Mouse (Mus musculus) heart, embryonic 15.5 days (tissue): ENCODE results near the gene Unc80. TPM values are rescaled to one million over a fixed set of nuclear protein-coding genes. Genes with fewer than 3 reads are reported as not detected.

Experiments
- ATAC-seq: fragments of 200-750 bp; cut with Nextera tagmentation; replicated peaks from 2 replicates; pipeline ENCODE4 v1.8.0; 2017; ENCODE audit warnings: low read depth, moderate TSS enrichment; ENCODE audit not compliant: insufficient number of reproducible peaks, insufficient read depth, low FRiP score
- H3K27ac ChIP-seq: fragments of 300-500 bp; sonication (generic); 2 replicates; pipeline ENCODE4 v1.5.1; 2015; ENCODE audit warnings: mild to moderate bottlenecking, inconsistent platforms
- H3K27me3 ChIP-seq: fragments of 300-500 bp; sonication (generic); 2 replicates; pipeline ENCODE4 v1.6.1; 2015; ENCODE audit warnings: inconsistent platforms
- H3K36me3 ChIP-seq: fragments of 300-500 bp; sonication (generic); 2 replicates; pipeline ENCODE4 v1.6.1; 2015; ENCODE audit warnings: mild to moderate bottlenecking, inconsistent platforms
- H3K4me1 ChIP-seq: fragments of 300-500 bp; sonication (generic); replicated peaks from 2 replicates; pipeline ENCODE4 v1.6.1; 2015; ENCODE audit warnings: inconsistent platforms
- H3K4me2 ChIP-seq: fragments of 300-500 bp; sonication (generic); 2 replicates; pipeline ENCODE4 v1.6.1; 2015; ENCODE audit warnings: inconsistent platforms, mild to moderate bottlenecking, moderate library complexity
- H3K4me3 ChIP-seq: fragments of 300-500 bp; sonication (generic); 2 replicates; pipeline ENCODE4 v1.5.1; 2015; ENCODE audit warnings: mild to moderate bottlenecking, inconsistent platforms
- H3K9ac ChIP-seq: fragments of 300-500 bp; sonication (generic); 2 replicates; pipeline ENCODE4 v1.6.1; 2015; ENCODE audit warnings: mild to moderate bottlenecking, inconsistent platforms
- H3K9me3 ChIP-seq: fragments of 300-500 bp; sonication (generic); replicated peaks from 2 replicates; pipeline ENCODE4 v1.6.1; 2016; ENCODE audit warnings: inconsistent platforms
- WGBS: fragments of 180-500 bp; shearing (Covaris S2); methylation state at CpG from one replicate; pipeline ENCODE4 v1.1.7; 2015; ENCODE audit warnings: mixed read lengths; 5-methylcytosine and 5-hydroxymethylcytosine counted together
- polyA plus RNA-seq: library from polyadenylated mRNA; unstranded; fragments of >200 nt; fragmentation: Nextera tagmentation; extraction: Ambion mirVana; gene quantifications from 2 replicates; pipeline ENCODE4 v1.2.1, GENCODE M21; 2015

Gene Unc80
- polyA plus RNA-seq, 1 experiment from 2014 or later = 0.19 TPM

GRCm38 (mm10) chr1:66638177-66638576 is 170.0 kb downstream of the Unc80 start:
- Histone ChIP-seq H3K27ac (no peak overlapping the region), H3K27me3 (no peaks in the 10 kb centered on the region), H3K4me3 (no peak overlapping the region), H3K4me2 (no peak overlapping the region), H3K4me1 (no peaks in the 10 kb centered on the region), H3K9ac (no peak overlapping the region), H3K9me3 (no peaks in the 10 kb centered on the region), H3K36me3 (no peaks in the 10 kb centered on the region)
- WGBS = 55% methylated on average over 2 of the region's 2 CpGs
- ATAC-seq = no peak

GRCm38 (mm10) chr1:66646894-66647293 is 178.7 kb downstream of the Unc80 start:
- H3K36me3 ChIP-seq = no peaks in the 10 kb centered on the region
- H3K27me3 ChIP-seq = no peaks in the 10 kb centered on the region
- no peak overlapping the region for H3K9ac ChIP-seq
- H3K4me3 ChIP-seq = no peak overlapping the region
- H3K27ac ChIP-seq = no peak overlapping the region
- H3K9me3 ChIP-seq = no peaks in the 10 kb centered on the region
- ATAC-seq = no peak
- no peak overlapping the region for H3K4me2 ChIP-seq
- H3K4me1 ChIP-seq = no peaks in the 10 kb centered on the region

- Histone ChIP-seq H3K4me2 (no peak overlapping the region), H3K9ac (no peak overlapping the region), H3K36me3 (no peaks in the 10 kb centered on the region), H3K9me3 (no peaks in the 10 kb centered on the region), H3K4me3 (no peak overlapping the region), H3K27ac (no peak overlapping the region), H3K4me1 (no peaks in the 10 kb centered on the region), H3K27me3 (no peaks in the 10 kb centered on the region)
- ATAC-seq = no peak
- WGBS = 79% methylated on average over 6 of the region's 6 CpGs
These were observed 181.4 kb downstream of the Unc80 start for GRCm38 (mm10) chr1:66649568-66649967.

GRCm38 (mm10) chr1:66650006-66650405 is 181.8 kb downstream of the Unc80 start:
- Histone ChIP-seq H3K9ac (no peak overlapping the region), H3K4me2 (no peak overlapping the region), H3K4me3 (no peak overlapping the region), H3K4me1 (no peaks in the 10 kb centered on the region), H3K27ac (no peak overlapping the region), H3K27me3 (no peaks in the 10 kb centered on the region), H3K36me3 (no peaks in the 10 kb centered on the region), H3K9me3 (no peaks in the 10 kb centered on the region)
- ATAC-seq = no peak
- WGBS = 52% methylated on average over 1 of the region's 1 CpGs

- Histone ChIP-seq H3K4me3 (no peak overlapping the region), H3K27ac (no peak overlapping the region), H3K27me3 (no peaks in the 10 kb centered on the region), H3K4me2 (no peak overlapping the region), H3K36me3 (no peaks in the 10 kb centered on the region), H3K9me3 (no peaks in the 10 kb centered on the region), H3K9ac (no peak overlapping the region), H3K4me1 (no peaks in the 10 kb centered on the region)
- ATAC-seq = no peak
- WGBS = 66% methylated on average over 4 of the region's 4 CpGs
These were observed 187.1 kb downstream of the Unc80 start for GRCm38 (mm10) chr1:66655119-66655746.

GRCm38 (mm10) chr1:66655747-66656119 is 187.6 kb downstream of the Unc80 start:
- no peaks in the 10 kb centered on the region for H3K4me1 ChIP-seq
- H3K9ac ChIP-seq = no peak overlapping the region
- no peaks in the 10 kb centered on the region for H3K27me3 ChIP-seq
- no peak for ATAC-seq
- no peaks in the 10 kb centered on the region for H3K36me3 ChIP-seq
- H3K9me3 ChIP-seq = no peaks in the 10 kb centered on the region
- H3K27ac ChIP-seq = no peak overlapping the region
- no peak overlapping the region for H3K4me2 ChIP-seq
- H3K4me3 ChIP-seq = no peak overlapping the region

- Histone ChIP-seq H3K9me3 (no peaks in the 10 kb centered on the region), H3K36me3 (no peaks in the 10 kb centered on the region), H3K4me1 (no peaks in the 10 kb centered on the region), H3K4me2 (no peak overlapping the region), H3K27ac (no peak overlapping the region), H3K4me3 (no peak overlapping the region), H3K27me3 (no peaks in the 10 kb centered on the region), H3K9ac (no peak overlapping the region)
- WGBS = 58% methylated on average over 7 of the region's 7 CpGs
- no peak for ATAC-seq
These were observed 203.3 kb downstream of the Unc80 start for GRCm38 (mm10) chr1:66671475-66671874.

- Histone ChIP-seq H3K27ac (no peak overlapping the region), H3K4me2 (no peak overlapping the region), H3K9me3 (no peaks in the 10 kb centered on the region), H3K27me3 (no peaks in the 10 kb centered on the region), H3K36me3 (no peaks in the 10 kb centered on the region), H3K9ac (no peak overlapping the region), H3K4me3 (no peak overlapping the region), H3K4me1 (no peaks in the 10 kb centered on the region)
- no peak for ATAC-seq
- WGBS = 78% methylated on average over 7 of the region's 7 CpGs
These were observed 204.6 kb downstream of the Unc80 start for GRCm38 (mm10) chr1:66672812-66673211.

- Histone ChIP-seq H3K4me1 (no peaks in the 10 kb centered on the region), H3K4me3 (no peak overlapping the region), H3K27ac (no peak overlapping the region), H3K36me3 (no peaks in the 10 kb centered on the region), H3K4me2 (no peak overlapping the region), H3K9ac (no peak overlapping the region), H3K9me3 (no peaks in the 10 kb centered on the region), H3K27me3 (no peaks in the 10 kb centered on the region)
- WGBS = 76% methylated on average over 14 of the region's 14 CpGs
- no peak for ATAC-seq
These were observed 209.8 kb downstream of the Unc80 start for GRCm38 (mm10) chr1:66677928-66678327.

- Histone ChIP-seq H3K4me1 (no peaks in the 10 kb centered on the region), H3K36me3 (no peaks in the 10 kb centered on the region), H3K27ac (no peak overlapping the region), H3K4me2 (no peak overlapping the region), H3K4me3 (no peak overlapping the region), H3K27me3 (no peaks in the 10 kb centered on the region), H3K9ac (no peak overlapping the region), H3K9me3 (no peaks in the 10 kb centered on the region)
- no peak for ATAC-seq
- WGBS = 35% methylated on average over 2 of the region's 2 CpGs
These were observed 210.5 kb downstream of the Unc80 start for GRCm38 (mm10) chr1:66678662-66679061.

GRCm38 (mm10) chr1:66682974-66683373 is 214.8 kb downstream of the Unc80 start:
- Histone ChIP-seq H3K27ac (no peak overlapping the region), H3K27me3 (no peaks in the 10 kb centered on the region), H3K9ac (no peak overlapping the region), H3K4me3 (no peak overlapping the region), H3K4me1 (no peaks in the 10 kb centered on the region), H3K9me3 (no peaks in the 10 kb centered on the region), H3K4me2 (no peak overlapping the region), H3K36me3 (no peaks in the 10 kb centered on the region)
- ATAC-seq = no peak
- 74% methylated on average over 5 of the region's 5 CpGs for WGBS

- WGBS = 62% methylated on average over 3 of the region's 3 CpGs
- Histone ChIP-seq H3K9me3 (no peaks in the 10 kb centered on the region), H3K36me3 (no peaks in the 10 kb centered on the region), H3K4me2 (no peak overlapping the region), H3K4me1 (no peaks in the 10 kb centered on the region), H3K9ac (no peak overlapping the region), H3K27me3 (no peaks in the 10 kb centered on the region), H3K4me3 (no peak overlapping the region), H3K27ac (no peak overlapping the region)
- ATAC-seq = no peak
These were observed 223.6 kb downstream of the Unc80 start for GRCm38 (mm10) chr1:66691772-66692171.
